Mouse (Mus musculus): ENCODE results near the gene Gm36079. TPM values are rescaled to one million over a fixed set of nuclear protein-coding genes. Genes with fewer than 3 reads are reported as not detected.

Gm36079 gene
- polyA plus RNA-seq (2014; fragmentation: Illumina TruSeq; extraction: RNeasy Lipid Tissue Mini Kit (QIAGEN cat#74804); ENCODE audit: insufficient read depth, low read depth, low replicate concordance): not detected

DNA sequence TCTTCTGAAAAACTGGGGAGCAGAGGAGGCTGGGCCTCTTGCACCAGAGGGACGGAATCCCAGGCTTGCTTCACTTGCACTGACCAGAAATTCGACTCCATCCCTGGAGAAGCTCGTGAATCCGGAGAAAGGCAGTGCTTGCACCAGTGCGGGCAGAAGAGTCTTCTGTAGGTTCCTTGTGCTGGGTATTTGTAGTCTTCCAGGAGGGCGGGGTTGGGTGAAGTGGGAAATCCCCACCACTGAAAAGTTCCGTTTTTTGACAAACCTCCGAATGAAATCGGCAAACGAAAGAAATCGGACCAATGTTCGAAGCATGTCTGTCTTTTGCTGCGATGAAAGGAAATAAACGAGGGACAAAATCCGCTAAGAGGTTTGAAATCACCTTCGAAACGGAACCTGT is at the start of gene Gm36079:
Gene Gm36079 (minus strand): TSS at position 101 of the 400 bp plus-strand sequence.

GRCm38 (mm10) chr13:120052085-120052484 is 25.3 kb upstream of the Gm36079 start, which contains the start of gene Gm21188:
Gene Gm21188 (minus strand): TSS chr13:120052194.

Other genes starting within 250 kb of the Gm36079 start
- 15.6 TPM for gene Zfp131, start 236.1 kb downstream of the Gm36079 start, polyA plus RNA-seq (2014; fragmentation: Illumina TruSeq; extraction: RNeasy Lipid Tissue Mini Kit (QIAGEN cat#74804); ENCODE audit: insufficient read depth, low read depth, low replicate concordance)
- not detected for gene AF067063, start 196.8 kb downstream of the Gm36079 start, polyA plus RNA-seq (2014; fragmentation: Illumina TruSeq; extraction: RNeasy Lipid Tissue Mini Kit (QIAGEN cat#74804); ENCODE audit: insufficient read depth, low read depth, low replicate concordance)
- not detected for gene D13Ertd608e, start 191.0 kb downstream of the Gm36079 start, polyA plus RNA-seq (2014; fragmentation: Illumina TruSeq; extraction: RNeasy Lipid Tissue Mini Kit (QIAGEN cat#74804); ENCODE audit: insufficient read depth, low read depth, low replicate concordance)
- gene Tcstv1, start 132.2 kb downstream of the Gm36079 start, polyA plus RNA-seq (2014; fragmentation: Illumina TruSeq; extraction: RNeasy Lipid Tissue Mini Kit (QIAGEN cat#74804); ENCODE audit: insufficient read depth, low read depth, low replicate concordance): not detected
- not detected for gene Gm21761, start 97.7 kb downstream of the Gm36079 start, polyA plus RNA-seq (2014; fragmentation: Illumina TruSeq; extraction: RNeasy Lipid Tissue Mini Kit (QIAGEN cat#74804); ENCODE audit: insufficient read depth, low read depth, low replicate concordance)
- gene B020031M17Rik, start 76.2 kb downstream of the Gm36079 start, polyA plus RNA-seq (2014; fragmentation: Illumina TruSeq; extraction: RNeasy Lipid Tissue Mini Kit (QIAGEN cat#74804); ENCODE audit: insufficient read depth, low read depth, low replicate concordance): not detected
- 4.8 TPM for gene Gm21188, start 25.2 kb upstream of the Gm36079 start, polyA plus RNA-seq (2014; fragmentation: Illumina TruSeq; extraction: RNeasy Lipid Tissue Mini Kit (QIAGEN cat#74804); ENCODE audit: insufficient read depth, low read depth, low replicate concordance)
- not detected for gene Gm20767, start 113.2 kb upstream of the Gm36079 start, polyA plus RNA-seq (2014; fragmentation: Illumina TruSeq; extraction: RNeasy Lipid Tissue Mini Kit (QIAGEN cat#74804); ENCODE audit: insufficient read depth, low read depth, low replicate concordance)
- not detected for gene Gm21818, start 145.4 kb upstream of the Gm36079 start, polyA plus RNA-seq (2014; fragmentation: Illumina TruSeq; extraction: RNeasy Lipid Tissue Mini Kit (QIAGEN cat#74804); ENCODE audit: insufficient read depth, low read depth, low replicate concordance)
- gene Gm21762, start 188.9 kb upstream of the Gm36079 start, polyA plus RNA-seq (2014; fragmentation: Illumina TruSeq; extraction: RNeasy Lipid Tissue Mini Kit (QIAGEN cat#74804); ENCODE audit: insufficient read depth, low read depth, low replicate concordance): 1.9 TPM
- gene Gm21731, start 212.1 kb upstream of the Gm36079 start, polyA plus RNA-seq (2014; fragmentation: Illumina TruSeq; extraction: RNeasy Lipid Tissue Mini Kit (QIAGEN cat#74804); ENCODE audit: insufficient read depth, low read depth, low replicate concordance): not detected
- not detected for gene AF067061, start 236.1 kb upstream of the Gm36079 start, polyA plus RNA-seq (2014; fragmentation: Illumina TruSeq; extraction: RNeasy Lipid Tissue Mini Kit (QIAGEN cat#74804); ENCODE audit: insufficient read depth, low read depth, low replicate concordance)

Data from lung, adult 10 weeks (tissue).